Mouse (Mus musculus): ENCODE data around the gene Foxa3. TPM values are rescaled to one million over a fixed set of nuclear protein-coding genes. Genes with fewer than 3 reads are reported as not detected.

Gene Foxa3
- polyA plus RNA-seq, 1 experiment from 2014 or later = 30.2 TPM

DNA sequence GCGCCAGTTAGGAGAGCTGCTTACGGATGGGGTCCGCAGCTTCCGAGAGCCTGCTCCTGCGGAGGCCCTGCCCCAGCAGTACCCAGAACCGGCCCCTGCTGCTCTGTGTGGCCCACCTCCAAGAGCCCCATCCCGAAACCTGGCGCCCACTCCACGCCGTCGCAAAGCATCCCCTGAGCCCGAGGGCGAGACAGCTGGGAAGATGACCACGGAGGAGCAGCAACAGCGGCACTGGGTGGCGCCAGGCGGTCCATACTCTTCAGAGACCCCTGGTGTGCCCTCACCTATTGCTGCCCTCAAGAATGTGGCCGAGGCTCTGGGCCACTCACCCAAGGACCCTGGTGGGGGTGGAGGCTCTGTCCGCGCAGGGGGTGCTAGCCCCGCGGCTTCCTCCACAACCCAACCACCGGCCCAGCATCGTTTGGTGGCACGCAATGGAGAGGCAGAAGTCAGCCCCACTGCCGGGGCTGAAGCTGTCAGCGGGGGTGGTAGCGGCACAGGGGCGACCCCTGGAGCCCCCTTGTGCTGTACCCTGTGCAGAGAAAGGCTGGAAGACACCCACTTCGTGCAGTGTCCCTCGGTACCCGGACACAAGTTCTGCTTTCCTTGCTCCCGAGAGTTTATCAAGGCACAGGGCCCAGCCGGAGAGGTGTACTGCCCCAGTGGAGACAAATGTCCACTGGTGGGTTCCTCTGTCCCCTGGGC, 17.8 kb downstream of the Foxa3 start:
- peaks cover 62% of the 10 kb centered on the region for H3K4me1 ChIP-seq
- peaks cover 15% of the 10 kb centered on the region for H3K36me3 ChIP-seq
- H3K9ac ChIP-seq = peak overlapping the region; percentile 84; the same call in 1 of the 2 replicates
- H3K4me3 ChIP-seq (replicated peaks) = peak overlapping the region; percentile 86
- H3K9me3 ChIP-seq = no peaks in the 10 kb centered on the region
- no peak overlapping the region for H3K27ac ChIP-seq
- peak overlapping the region; percentile 95 for H3K4me2 ChIP-seq
- no peak for ATAC-seq (ENCODE audit: insufficient read depth, low FRiP score, low read depth)
- 67% methylated on average over 34 of the region's 34 CpGs for WGBS
- H3K27me3 ChIP-seq (replicated peaks) = no peaks in the 10 kb centered on the region

DNA sequence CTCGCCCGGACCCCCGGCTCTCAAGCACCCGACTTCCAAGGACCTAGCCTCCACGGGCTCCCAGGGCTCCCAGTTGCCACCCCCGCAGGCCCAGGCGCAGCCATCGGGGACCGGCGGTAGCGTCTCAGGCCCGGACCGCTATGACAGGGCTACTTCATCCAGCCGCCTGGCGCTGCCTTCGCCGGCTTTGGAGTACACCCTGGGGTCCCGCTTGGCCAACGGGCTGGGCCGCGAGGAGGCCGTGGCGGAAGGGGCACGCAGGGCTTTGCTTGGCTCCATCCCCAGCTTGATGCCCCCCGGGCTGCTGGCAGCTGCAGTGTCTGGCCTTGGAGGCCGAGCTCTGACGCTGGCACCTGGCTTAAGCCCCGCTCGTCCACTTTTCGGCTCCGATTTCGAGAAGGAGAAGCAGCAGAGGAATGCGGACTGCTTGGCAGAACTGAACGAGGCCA, 18.7 kb downstream of the Foxa3 start:
- WGBS = 6% methylated on average over 30 of the region's 34 CpGs
- ATAC-seq (ENCODE audit: insufficient read depth, low FRiP score, low read depth) = no peak
- Histone ChIP-seq H3K27ac (peak overlapping the region; percentile 98), H3K36me3 (peaks cover 15% of the 10 kb centered on the region), H3K27me3 (replicated peaks) (no peaks in the 10 kb centered on the region), H3K9ac (peak overlapping the region; percentile 84), H3K4me1 (peaks cover 62% of the 10 kb centered on the region), H3K9me3 (no peaks in the 10 kb centered on the region), H3K4me2 (peak overlapping the region; percentile 95), H3K4me3 (replicated peaks) (peak overlapping the region; percentile 86)

DNA sequence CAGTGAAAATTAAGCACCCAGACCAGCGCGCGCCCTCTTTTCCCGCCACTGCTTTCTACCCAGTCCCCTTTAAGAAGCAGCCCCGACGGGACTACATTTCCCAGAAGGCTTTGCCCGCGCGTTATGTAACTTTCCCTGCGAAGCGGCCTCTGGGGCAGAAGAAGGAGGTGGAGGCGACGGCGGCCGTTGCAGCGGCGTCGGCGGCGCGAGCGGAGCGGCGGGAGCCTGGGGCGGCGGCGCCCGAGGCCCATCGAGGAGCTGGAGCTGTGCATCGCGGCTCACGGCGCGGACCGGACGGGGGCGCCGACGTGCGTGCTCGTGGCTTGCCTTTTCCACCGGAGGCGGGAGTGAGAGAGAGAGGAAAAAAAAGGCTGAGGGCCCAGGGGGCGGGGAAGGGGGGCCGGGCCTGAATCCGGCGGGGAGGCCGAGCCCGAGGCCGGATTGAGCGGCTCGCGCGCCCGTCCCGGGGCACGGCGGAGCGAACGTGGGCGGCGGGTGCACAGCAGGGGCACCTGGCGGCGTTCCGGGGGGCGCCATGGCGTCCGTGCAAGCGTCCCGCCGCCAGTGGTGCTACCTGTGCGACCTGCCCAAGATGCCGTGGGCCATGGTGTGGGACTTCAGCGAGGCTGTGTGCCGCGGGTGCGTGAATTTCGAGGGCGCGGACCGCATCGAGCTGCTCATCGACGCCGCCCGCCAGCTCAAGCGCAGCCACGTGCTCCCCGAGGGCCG, 19.3 kb downstream of the Foxa3 start, which contains the start of gene Irf2bp1:
TSS of gene Irf2bp1 (plus strand) at position 143 of the 729 bp plus-strand sequence.
- peaks cover 15% of the 10 kb centered on the region for H3K36me3 ChIP-seq
- peaks cover 57% of the 10 kb centered on the region for H3K4me1 ChIP-seq
- H3K9ac ChIP-seq = peak within 1 kb of the TSS; percentile 84
- peak within 1 kb of the TSS; percentile 98 for H3K27ac ChIP-seq
- H3K4me3 ChIP-seq (replicated peaks) = peak within 1 kb of the TSS; percentile 86
- peak within 1 kb of the TSS; percentile 95 for H3K4me2 ChIP-seq
- no peaks in the 10 kb centered on the region for H3K27me3 ChIP-seq (replicated peaks)
- H3K9me3 ChIP-seq = no peaks in the 10 kb centered on the region
- under 1% methylated on average over 83 of the region's 90 CpGs for WGBS
- ATAC-seq (ENCODE audit: insufficient read depth, low FRiP score, low read depth) = peak; percentile 30; the same call in 1 of the 2 replicates

DNA sequence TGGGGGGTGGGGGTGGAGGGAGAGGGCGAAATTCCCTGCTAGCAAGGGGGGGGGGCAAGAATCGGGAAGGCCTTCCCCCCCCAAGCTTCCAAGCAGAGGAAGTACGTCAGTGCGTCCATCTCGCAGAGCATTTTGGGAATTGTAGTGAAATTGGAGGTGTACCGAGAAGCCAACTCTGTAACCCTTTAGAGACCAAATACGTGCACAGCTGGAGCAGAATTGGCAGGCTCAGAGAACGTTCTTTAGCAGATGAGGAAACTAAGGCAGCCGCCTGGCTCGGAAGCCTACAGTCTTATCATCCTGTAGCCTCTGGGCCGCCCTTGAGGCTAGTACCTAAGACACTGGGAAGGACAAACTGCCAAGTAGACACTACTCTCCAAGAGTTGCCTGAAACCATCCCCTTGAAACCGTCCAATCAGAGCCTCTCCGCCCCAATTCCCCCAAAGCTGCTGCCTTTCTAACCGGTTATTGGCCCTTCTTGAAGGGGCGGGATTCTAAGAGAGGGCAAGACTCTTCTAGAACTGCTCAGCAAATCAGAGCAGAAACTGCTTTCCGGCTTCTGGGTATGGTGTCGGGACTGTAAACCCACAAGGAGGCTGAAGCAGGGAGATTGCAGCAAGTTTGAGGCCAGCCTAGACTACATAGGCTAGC, 20.4 kb downstream of the Foxa3 start:
- Histone ChIP-seq H3K4me3 (replicated peaks) (peak overlapping the region; percentile 42), H3K4me1 (peaks cover 53% of the 10 kb centered on the region), H3K27me3 (replicated peaks) (no peaks in the 10 kb centered on the region), H3K27ac (peak overlapping the region; percentile 81), H3K36me3 (peaks cover 15% of the 10 kb centered on the region), H3K4me2 (peak overlapping the region; percentile 61), H3K9me3 (no peaks in the 10 kb centered on the region), H3K9ac (peak overlapping the region; percentile 29; the same call in 1 of the 2 replicates)
- WGBS = 2% methylated on average over 17 of the region's 17 CpGs
- ATAC-seq (ENCODE audit: insufficient read depth, low FRiP score, low read depth) = peak; percentile 27; the same call in 1 of the 2 replicates

DNA sequence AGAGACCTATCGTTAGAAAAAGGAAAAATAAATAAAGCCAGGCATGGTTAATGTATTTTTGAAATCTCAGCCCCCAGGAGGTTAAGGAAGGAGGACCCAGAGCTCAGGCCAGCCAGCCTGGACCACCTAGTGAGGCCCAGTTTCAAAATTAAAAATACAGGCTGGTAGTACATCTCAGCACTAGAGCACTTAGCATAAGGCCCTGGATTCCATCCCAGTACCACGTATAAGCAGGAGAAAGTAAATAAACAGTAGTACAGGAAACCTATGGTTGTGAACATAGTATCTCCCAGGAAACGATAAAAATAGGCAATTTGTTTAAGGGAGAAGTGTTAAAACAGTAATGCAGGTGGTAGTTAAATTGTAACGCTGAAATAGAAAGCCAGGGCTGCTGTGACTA, 21.2 kb downstream of the Foxa3 start:
- Histone ChIP-seq H3K4me2 (peak overlapping the region; percentile 61), H3K4me1 (peaks cover 53% of the 10 kb centered on the region), H3K4me3 (replicated peaks) (peak overlapping the region; percentile 42), H3K27ac (peak overlapping the region; percentile 81), H3K36me3 (peaks cover 9% of the 10 kb centered on the region), H3K27me3 (replicated peaks) (no peaks in the 10 kb centered on the region), H3K9ac (no peak overlapping the region), H3K9me3 (no peaks in the 10 kb centered on the region)
- no peak for ATAC-seq (ENCODE audit: insufficient read depth, low FRiP score, low read depth)
- WGBS = 11% methylated on average over 4 of the region's 4 CpGs

DNA sequence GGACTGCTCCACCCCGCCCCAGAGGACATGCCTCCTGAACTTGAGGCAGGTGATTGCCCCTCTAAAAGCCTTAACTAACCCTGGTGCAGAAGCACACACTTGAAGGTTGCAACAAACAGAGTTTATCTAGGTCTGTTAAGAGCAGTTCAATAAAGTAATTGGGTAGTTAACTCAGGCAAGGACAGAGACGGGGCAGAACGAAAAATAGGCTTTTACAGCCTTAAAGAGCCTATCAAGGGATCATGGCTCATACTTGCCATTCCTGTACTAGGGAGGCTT, 21.6 kb downstream of the Foxa3 start:
- no peak for ATAC-seq (ENCODE audit: insufficient read depth, low FRiP score, low read depth)
- no peak overlapping the region; the same call in 1 of the 2 replicates for H3K4me3 ChIP-seq (replicated peaks)
- H3K9ac ChIP-seq = no peak overlapping the region
- H3K27me3 ChIP-seq (replicated peaks) = no peaks in the 10 kb centered on the region
- WGBS = 60% methylated on average over 3 of the region's 3 CpGs
- peak overlapping the region; percentile 81 for H3K27ac ChIP-seq
- H3K9me3 ChIP-seq = no peaks in the 10 kb centered on the region
- H3K4me1 ChIP-seq = peaks cover 49% of the 10 kb centered on the region
- H3K4me2 ChIP-seq = peak overlapping the region; percentile 61; the same call in 1 of the 2 replicates
- H3K36me3 ChIP-seq = peaks cover 8% of the 10 kb centered on the region

DNA sequence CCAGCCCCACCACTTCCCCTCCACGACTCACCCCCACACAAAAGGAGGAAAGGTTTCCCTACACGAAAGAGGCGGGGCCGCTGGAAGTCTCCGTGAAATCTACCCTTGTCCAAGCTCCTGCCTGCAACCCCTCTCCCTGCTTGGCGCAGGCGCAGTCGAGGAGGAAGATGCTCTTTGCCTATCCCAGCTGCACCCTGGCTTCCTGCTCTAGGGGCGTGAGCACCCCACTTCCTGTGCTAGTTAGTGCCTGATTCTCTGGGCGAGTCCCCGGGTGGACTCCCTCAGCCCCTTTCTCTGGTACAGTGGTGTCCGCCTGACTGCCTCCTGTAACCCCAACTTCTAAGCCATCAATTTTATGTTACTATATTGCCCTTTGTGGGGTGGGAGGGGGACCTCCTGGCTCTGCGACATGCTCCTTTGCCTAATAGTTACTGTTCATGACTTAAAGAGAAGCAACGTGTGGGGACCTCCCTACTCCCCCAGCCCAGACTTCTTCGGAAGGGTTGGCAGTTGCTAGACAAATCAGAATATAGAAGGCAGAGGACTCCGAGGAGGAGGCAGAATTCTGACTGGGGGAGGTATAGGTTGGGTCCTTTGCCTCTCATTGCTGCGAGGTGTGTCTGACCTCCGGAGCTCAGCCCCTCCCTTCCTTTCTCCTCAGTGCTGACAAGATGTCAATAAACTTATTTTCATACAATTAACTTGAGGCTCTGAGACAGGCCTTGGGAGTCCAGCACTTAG, 22.1 kb downstream of the Foxa3 start:
- H3K4me2 ChIP-seq = peak overlapping the region; percentile 54
- peak overlapping the region; percentile 81 for H3K27ac ChIP-seq
- H3K27me3 ChIP-seq (replicated peaks) = no peaks in the 10 kb centered on the region
- no peaks in the 10 kb centered on the region for H3K9me3 ChIP-seq
- ATAC-seq (ENCODE audit: insufficient read depth, low FRiP score, low read depth) = no peak
- WGBS = 29% methylated on average over 18 of the region's 18 CpGs
- H3K4me3 ChIP-seq (replicated peaks) = peak overlapping the region; percentile 39
- peaks cover 45% of the 10 kb centered on the region for H3K4me1 ChIP-seq
- 0 out of 2 replicates have a peak overlapping the region, but pooled peaks have one; percentile 22 for H3K9ac ChIP-seq
- peaks cover 8% of the 10 kb centered on the region for H3K36me3 ChIP-seq

DNA sequence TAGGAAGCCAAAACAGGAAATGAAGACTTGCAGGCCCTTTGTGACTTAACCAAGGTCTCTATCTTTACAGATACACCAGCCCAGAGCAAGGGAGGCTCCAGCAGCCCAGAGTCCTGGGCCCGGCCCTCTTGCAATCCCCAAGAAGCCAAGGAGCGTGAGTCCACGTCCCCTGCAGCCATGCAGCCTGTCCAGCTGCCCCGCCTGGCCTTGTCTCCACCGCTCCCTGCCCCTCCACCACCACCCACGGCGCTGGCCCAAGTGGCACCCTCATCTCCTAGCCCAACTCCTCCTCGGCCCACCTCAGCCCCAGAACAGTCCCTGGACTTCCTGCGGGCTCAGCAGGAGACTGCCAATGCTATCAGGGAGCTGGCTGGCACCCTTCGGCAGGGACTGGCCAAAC, 22.9 kb downstream of the Foxa3 start:
- WGBS = 45% methylated on average over 10 of the region's 10 CpGs
- Histone ChIP-seq H3K9me3 (no peaks in the 10 kb centered on the region), H3K27me3 (replicated peaks) (no peaks in the 10 kb centered on the region), H3K9ac (0 out of 2 replicates have a peak overlapping the region, but pooled peaks have one; percentile 22), H3K4me3 (replicated peaks) (peak overlapping the region; percentile 39), H3K27ac (peak overlapping the region; percentile 81; the same call in 1 of the 2 replicates), H3K36me3 (peaks cover 5% of the 10 kb centered on the region), H3K4me1 (peaks cover 37% of the 10 kb centered on the region), H3K4me2 (peak overlapping the region; percentile 54)
- no peak for ATAC-seq (ENCODE audit: insufficient read depth, low FRiP score, low read depth)

DNA sequence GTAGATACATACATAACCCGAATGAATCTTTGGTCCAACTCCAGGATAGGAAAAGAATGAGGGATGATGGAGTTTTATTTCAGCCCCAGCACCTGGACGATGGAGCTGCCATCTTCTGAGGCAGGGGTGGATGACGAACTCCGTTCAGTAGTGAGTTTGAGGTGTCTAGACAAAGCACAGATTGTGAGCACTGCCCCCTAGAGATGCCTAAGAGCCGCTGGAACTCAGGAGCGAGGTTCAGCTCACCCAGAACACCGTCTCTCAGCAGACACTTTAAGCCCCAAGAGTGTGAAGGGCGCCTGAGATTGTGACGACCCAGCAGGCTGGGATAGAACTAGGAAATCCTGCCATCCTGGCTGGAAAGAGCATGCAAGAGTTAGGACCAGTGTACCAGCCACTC, 24.5 kb downstream of the Foxa3 start:
- Histone ChIP-seq H3K9ac (no peak overlapping the region), H3K4me2 (no peak overlapping the region), H3K36me3 (no peaks in the 10 kb centered on the region), H3K27ac (no peak overlapping the region), H3K27me3 (replicated peaks) (no peaks in the 10 kb centered on the region), H3K4me3 (replicated peaks) (no peak overlapping the region), H3K9me3 (no peaks in the 10 kb centered on the region), H3K4me1 (peaks cover 25% of the 10 kb centered on the region)
- no peak for ATAC-seq (ENCODE audit: insufficient read depth, low FRiP score, low read depth)
- WGBS = 44% methylated on average over 9 of the region's 9 CpGs

DNA sequence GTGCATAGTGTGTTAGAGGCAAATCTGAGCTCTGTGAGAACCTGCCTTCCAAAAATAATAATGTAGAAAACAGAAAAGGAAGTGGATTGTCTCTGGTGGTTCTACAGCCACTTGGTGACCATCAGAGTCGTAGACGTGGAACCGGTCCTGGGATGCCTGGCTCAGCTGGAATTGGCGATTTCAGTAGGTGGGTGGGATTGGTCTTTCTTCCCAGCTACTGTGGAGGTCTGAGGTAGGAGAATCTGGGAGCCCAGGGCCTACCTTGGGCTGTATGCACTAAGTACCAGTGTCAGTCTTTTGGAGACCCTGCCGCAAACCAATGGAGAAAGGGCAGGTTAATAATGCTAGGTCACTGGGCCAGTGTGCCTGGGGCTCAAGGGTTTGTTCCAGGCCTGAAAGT, 30.3 kb downstream of the Foxa3 start:
- no peak overlapping the region for H3K4me2 ChIP-seq
- no peak overlapping the region for H3K27ac ChIP-seq
- peaks cover 18% of the 10 kb centered on the region for H3K4me1 ChIP-seq
- no peak for ATAC-seq (ENCODE audit: insufficient read depth, low FRiP score, low read depth)
- H3K9ac ChIP-seq = no peak overlapping the region
- 0 out of 2 replicates have a peak overlapping the region, but pooled peaks have one; percentile 46 for H3K4me3 ChIP-seq (replicated peaks)
- H3K27me3 ChIP-seq (replicated peaks) = peaks cover 24% of the 10 kb centered on the region; the same call in 1 of the 2 replicates
- WGBS = 91% methylated on average over 5 of the region's 5 CpGs
- no peaks in the 10 kb centered on the region for H3K36me3 ChIP-seq
- no peaks in the 10 kb centered on the region for H3K9me3 ChIP-seq

DNA sequence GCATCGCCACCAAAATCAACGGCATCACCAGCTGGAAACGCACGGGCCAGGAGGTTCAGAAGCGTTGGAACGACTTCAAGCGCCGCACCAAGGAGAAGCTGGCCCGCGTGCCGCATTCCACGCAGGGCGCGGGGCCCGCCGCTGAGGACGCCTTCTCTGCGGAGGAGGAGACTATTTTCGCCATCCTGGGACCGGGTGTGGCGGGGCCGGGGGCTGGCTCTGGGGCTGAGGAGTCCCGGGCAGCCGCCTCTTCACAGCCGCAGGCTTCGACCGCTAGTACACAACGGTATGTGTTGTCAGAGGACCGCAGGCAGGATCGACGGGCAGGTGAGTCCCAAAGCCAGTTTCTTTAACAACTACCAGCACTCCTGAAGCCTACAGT, 31.1 kb downstream of the Foxa3 start:
- Histone ChIP-seq H3K4me2 (peak overlapping the region; percentile 93), H3K9ac (peak overlapping the region; percentile 4), H3K9me3 (no peaks in the 10 kb centered on the region), H3K27me3 (replicated peaks) (peaks cover 28% of the 10 kb centered on the region; the same call in 1 of the 2 replicates), H3K4me1 (peaks cover 18% of the 10 kb centered on the region), H3K4me3 (replicated peaks) (peak overlapping the region; percentile 46), H3K27ac (no peak overlapping the region), H3K36me3 (no peaks in the 10 kb centered on the region)
- no peak for ATAC-seq (ENCODE audit: insufficient read depth, low FRiP score, low read depth)
- WGBS = 3% methylated on average over 31 of the region's 31 CpGs

Data from stomach, embryonic 15.5 days (tissue).